Mouse (Mus musculus) liver, embryonic 16.5 days (tissue): ENCODE data around the gene Scamp5. TPM values are rescaled to one million over a fixed set of nuclear protein-coding genes. Genes with fewer than 3 reads are reported as not detected.

ENCODE experiments used
- polyA plus RNA-seq: library from polyadenylated mRNA; unstranded; fragments of >200 nt; fragmentation: Nextera tagmentation; extraction: Ambion mirVana; gene quantifications from 2 replicates; pipeline ENCODE4 v1.2.1, GENCODE M21; 2015

The Scamp5 gene
- polyA plus RNA-seq, 1 experiment from 2014 or later: 7.8 TPM

Other genes starting within 250 kb of the Scamp5 start
- gene Trcg1, start 231.5 kb downstream of the Scamp5 start, polyA plus RNA-seq: not detected in 2 replicates
- gene 1700017B05Rik, start 205.4 kb downstream of the Scamp5 start, polyA plus RNA-seq: 14.1 and 16.9 TPM in 2 replicates
- 9.0 and 10.4 TPM in 2 replicates for gene Ppcdc, start 27.9 kb downstream of the Scamp5 start, polyA plus RNA-seq
- 0.41 and 0.57 TPM in 2 replicates for gene Rpp25, start 36.0 kb upstream of the Scamp5 start, polyA plus RNA-seq
- 266 and 275 TPM in 2 replicates for gene Cox5a, start 53.2 kb upstream of the Scamp5 start, polyA plus RNA-seq
- gene Fam219b, start 69.5 kb upstream of the Scamp5 start, polyA plus RNA-seq: 5.3 and 5.7 TPM in 2 replicates
- gene Mpi, start 84.7 kb upstream of the Scamp5 start, polyA plus RNA-seq: 9.9 and 12.3 TPM in 2 replicates
- 23.6 and 26.2 TPM in 2 replicates for gene Scamp2, start 92.9 kb upstream of the Scamp5 start, polyA plus RNA-seq
- 5.2 and 5.5 TPM in 2 replicates for gene Ulk3, start 121.4 kb upstream of the Scamp5 start, polyA plus RNA-seq
- not detected in 2 replicates for gene Cplx3, start 138.2 kb upstream of the Scamp5 start, polyA plus RNA-seq
- gene Lman1l, start 152.7 kb upstream of the Scamp5 start, polyA plus RNA-seq: not detected in 2 replicates
- 13.3 and 13.5 TPM in 2 replicates for gene Csk, start 185.6 kb upstream of the Scamp5 start, polyA plus RNA-seq
- 0.12 TPM in 2 replicates for gene Cyp1a2, start 215.6 kb upstream of the Scamp5 start, polyA plus RNA-seq
- gene Cyp1a1, start 219.9 kb upstream of the Scamp5 start, polyA plus RNA-seq: 0.05 and 0.07 TPM in 2 replicates
- 15.2 and 17.0 TPM in 2 replicates for gene Edc3, start 240.5 kb upstream of the Scamp5 start, polyA plus RNA-seq